Mouse (Mus musculus) G1E (cell line): Measurements from ENCODE around the gene Ociad2. TPM values are rescaled to one million over a fixed set of nuclear protein-coding genes. Genes with fewer than 3 reads are reported as not detected.

Experiments used
- ATAC-seq: 2 replicates; pipeline ENCODE4 v1.8.0; 2016; ENCODE audit warnings: mild to moderate bottlenecking; ENCODE audit not compliant: insufficient number of reproducible peaks, poor library complexity, low FRiP score, severe bottlenecking; ENCODE audit errors: extremely low read depth
- DNase-seq: peaks from one replicate; pipeline ENCODE4 v3.0.0; 2012; ENCODE audit warnings: low spot score
- H3K27me3 ChIP-seq: 2 replicates; pipeline ENCODE4 v1.6.1; 2012; ENCODE audit warnings: mild to moderate bottlenecking, low read length, inconsistent platforms; ENCODE audit not compliant: insufficient read depth
- H3K36me3 ChIP-seq: replicated peaks from 2 replicates; pipeline ENCODE3; 2012; ENCODE audit warnings: mild to moderate bottlenecking, inconsistent platforms
- H3K4me1 ChIP-seq: 2 replicates; pipeline ENCODE4 v1.6.1; 2012; ENCODE audit warnings: low read depth, low read length, inconsistent platforms, mixed read lengths; ENCODE audit not compliant: insufficient read depth
- H3K4me3 ChIP-seq: 2 replicates; pipeline ENCODE4 v1.5.1; 2012; ENCODE audit warnings: low read depth, mild to moderate bottlenecking, inconsistent platforms, low read length, moderate library complexity, mixed read lengths
- H3K9me3 ChIP-seq: replicated peaks from 2 replicates; pipeline ENCODE4 v1.6.1; 2012; ENCODE audit warnings: inconsistent platforms
- CTCF ChIP-seq: IDR thresholded peaks from 2 replicates; pipeline ENCODE4 v1.5.1; 2012; ENCODE audit warnings: low read depth, low read length, inconsistent platforms, mixed read lengths
- GATA1 ChIP-seq: IDR thresholded peaks from 2 replicates; pipeline ENCODE4 v1.6.1; 2012; ENCODE audit warnings: borderline replicate concordance, low read length, inconsistent platforms, mixed read lengths
- GATA2 ChIP-seq: IDR thresholded peaks from 2 replicates; pipeline ENCODE4 v1.6.1; 2012; ENCODE audit warnings: low read depth, low read length, inconsistent platforms, borderline replicate concordance
- POLR2AphosphoS5 ChIP-seq: IDR thresholded peaks from 2 replicates; pipeline ENCODE4 v1.6.1; 2012; ENCODE audit warnings: low read depth, low read length, inconsistent platforms; ENCODE audit not compliant: insufficient replicate concordance
- TAL1 ChIP-seq: conservative IDR thresholded peaks from 2 replicates; pipeline ENCODE4 v1.6.1; 2012; ENCODE audit warnings: low read depth, low read length, inconsistent platforms, mixed read lengths
- polyA plus RNA-seq: library from polyadenylated mRNA; stranded (reverse); fragments of >175 nt; gene quantifications from 2 replicates; pipeline ENCODE4 v1.2.3, GENCODE M21; 2012
- total RNA-seq, 2 experiments: library from RNA; stranded (forward) in 1 of 2; stranded (reverse) in 1 of 2; fragments of 200-1000 nt in 1 of 2; fragments of >200 nt in 1 of 2; fragmentation: Nextera tagmentation in 1 of 2; gene quantifications; 2 replicates each; pipeline ENCODE4 v1.2.3; 2014 to 2017

The Ociad2 gene
- total and polyA plus RNA-seq, 3 experiments: 1.1 TPM; not detected in 2

DNA sequence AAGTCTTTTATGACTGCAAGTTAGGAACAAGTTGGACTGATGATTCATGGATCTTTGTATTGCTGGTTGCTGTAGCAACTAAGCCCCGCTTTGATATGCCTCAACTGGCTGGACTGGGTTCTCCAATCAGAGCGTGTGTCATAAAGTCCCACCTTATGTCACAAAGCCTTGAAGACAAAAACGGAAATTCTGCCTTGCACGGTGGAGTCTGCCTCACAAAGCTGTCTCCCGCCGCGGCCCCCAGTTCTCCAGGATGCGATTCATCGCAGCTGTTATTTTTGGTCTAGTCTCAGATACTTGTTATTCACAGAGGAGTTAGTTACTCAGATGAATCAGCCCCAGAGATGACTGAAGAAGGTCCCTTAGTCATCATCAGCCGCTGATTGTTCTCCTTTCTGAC, 3.5 kb upstream of the Ociad2 start:
- H3K36me3 ChIP-seq: no peaks in the 10 kb centered on the region
- ATAC-seq (no peak), DNase-seq (no peak)
- peaks cover 46% of the 10 kb centered on the region for H3K27me3 ChIP-seq
- H3K9me3 ChIP-seq: no peaks in the 10 kb centered on the region
- TF ChIP-seq GATA1 (no peak), CTCF (no peak), TAL1 (no peak), POLR2AphosphoS5 (no peak), GATA2 (no peak)
- H3K4me3 ChIP-seq: no peak overlapping the region
- peaks cover 6% of the 10 kb centered on the region for H3K4me1 ChIP-seq

GRCm38 (mm10) chr5:73342701-73343355, 2.0 kb upstream of the Ociad2 start:
- TF ChIP-seq GATA2: no peak
- TF ChIP-seq CTCF: no peak
- no peak for TF ChIP-seq GATA1
- no peak for TF ChIP-seq POLR2AphosphoS5
- no peak for TF ChIP-seq TAL1
- H3K9me3 ChIP-seq: no peaks in the 10 kb centered on the region
- H3K27me3 ChIP-seq: peaks cover 52% of the 10 kb centered on the region
- peaks cover 13% of the 10 kb centered on the region for H3K4me1 ChIP-seq
- H3K36me3 ChIP-seq: no peaks in the 10 kb centered on the region
- DNase-seq: no peak
- no peak overlapping the region for H3K4me3 ChIP-seq
- ATAC-seq: no peak

DNA sequence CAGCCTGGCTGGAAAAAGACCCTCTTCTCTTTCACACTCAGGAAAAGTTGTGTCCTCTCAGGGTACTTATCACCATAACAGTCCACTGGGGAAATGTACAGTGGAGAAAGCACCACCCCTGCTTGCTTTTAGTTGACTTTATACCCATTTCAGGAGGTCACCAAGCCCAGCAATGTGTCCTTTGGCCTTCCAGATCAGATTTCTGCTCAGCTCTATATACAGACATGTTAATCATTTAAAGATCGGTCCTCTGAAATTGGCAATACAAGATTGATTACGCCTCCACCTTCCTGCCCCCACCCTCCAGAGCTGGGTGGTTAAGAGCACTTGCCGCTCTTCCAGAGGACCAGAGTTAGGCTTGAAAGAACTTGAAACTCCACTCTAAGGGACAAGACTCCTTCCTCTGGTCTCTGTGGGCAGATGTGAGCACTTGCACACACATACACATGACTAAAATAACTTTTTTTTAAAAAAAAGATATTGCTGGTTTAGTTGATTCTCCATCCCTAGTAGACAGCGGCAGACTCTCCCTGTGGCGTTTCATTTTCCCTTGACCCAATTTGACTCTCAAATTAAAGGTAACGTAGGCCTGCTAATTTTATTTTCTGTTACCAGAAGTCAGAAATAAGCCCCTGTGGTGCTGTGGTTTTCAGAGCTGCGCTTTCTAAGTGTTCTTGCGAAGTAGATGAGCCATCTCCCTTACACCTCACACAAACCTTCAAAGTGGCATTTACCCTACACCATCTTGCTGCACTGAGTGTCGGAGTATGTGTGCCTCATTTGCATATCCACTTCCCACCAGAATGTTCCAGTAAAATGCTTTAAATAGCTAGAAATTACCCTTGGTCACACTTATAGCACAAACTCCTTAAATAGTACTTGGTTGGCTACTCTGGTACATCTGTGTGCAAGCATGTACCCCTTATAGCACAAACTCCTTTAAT, 777 bp downstream of the Ociad2 start:
- Histone ChIP-seq H3K4me1 (peaks cover 13% of the 10 kb centered on the region), H3K36me3 (no peaks in the 10 kb centered on the region), H3K9me3 (no peaks in the 10 kb centered on the region), H3K4me3 (no peak overlapping the region), H3K27me3 (peaks cover 59% of the 10 kb centered on the region)
- no peak for TF ChIP-seq CTCF
- TF ChIP-seq GATA1: no peak
- DNase-seq (no peak), ATAC-seq (no peak)

- ATAC-seq (no peak), DNase-seq (no peak)
- H3K36me3 ChIP-seq: no peaks in the 10 kb centered on the region
- no peak overlapping the region for H3K4me3 ChIP-seq
- no peak for TF ChIP-seq GATA2
- no peak for TF ChIP-seq TAL1
- TF ChIP-seq GATA1: no peak
- no peak for TF ChIP-seq CTCF
- no peak for TF ChIP-seq POLR2AphosphoS5
- H3K27me3 ChIP-seq: peaks cover 50% of the 10 kb centered on the region
- no peaks in the 10 kb centered on the region for H3K9me3 ChIP-seq
- H3K4me1 ChIP-seq: peaks cover 13% of the 10 kb centered on the region
Observed at GRCm38 (mm10) chr5:73338832-73339163, 2.0 kb downstream of the Ociad2 start.

- Histone ChIP-seq H3K9me3 (no peaks in the 10 kb centered on the region), H3K27me3 (peaks cover 46% of the 10 kb centered on the region), H3K4me3 (peak overlapping the region; percentile 53; the same call in 1 of the 2 replicates), H3K36me3 (no peaks in the 10 kb centered on the region), H3K4me1 (peaks cover 13% of the 10 kb centered on the region)
- TF ChIP-seq GATA2 (no peak), POLR2AphosphoS5 (no peak), TAL1 (no peak), CTCF (no peak), GATA1 (no peak)
- ATAC-seq: no peak
- DNase-seq: no peak
Observed at GRCm38 (mm10) chr5:73337961-73338831, 2.6 kb downstream of the Ociad2 start.

- peaks cover 37% of the 10 kb centered on the region for H3K27me3 ChIP-seq
- TF ChIP-seq GATA1 (no peak), GATA2 (no peak), POLR2AphosphoS5 (no peak), CTCF (no peak), TAL1 (no peak)
- no peak for DNase-seq
- no peak overlapping the region for H3K4me3 ChIP-seq
- no peak for ATAC-seq
- no peaks in the 10 kb centered on the region for H3K9me3 ChIP-seq
- H3K4me1 ChIP-seq: peaks cover 7% of the 10 kb centered on the region
- peaks cover 3% of the 10 kb centered on the region for H3K36me3 ChIP-seq
Observed at GRCm38 (mm10) chr5:73336448-73336847, 4.4 kb downstream of the Ociad2 start.
